In genomic region chr6:34353658-34354353, GRCm38 (mm10) we compare ENCODE assay signal across 8 mouse cellular contexts. TPM values are rescaled to one million over a fixed set of nuclear protein-coding genes. Genes with fewer than 3 reads are reported as not detected.
DNase-seq lines count a peak whose midpoint lies in the region; ATAC-seq and TF ChIP-seq lines count a peak whose summit lies in the region.

Gene Akr1b8 (plus strand): TSS chr6:34354119.

- H3K9ac ChIP-seq in ES-E14 (ENCODE audit: insufficient read depth, low read depth, low read length, poor library complexity, severe bottlenecking): no peak within 1 kb of the TSS
- H3K9ac ChIP-seq in embryonic facial prominence, embryonic 11.5 days (replicated peaks; ENCODE audit: low read length): no peak within 1 kb of the TSS; the same call in 1 of the 2 replicates
- H3K9ac ChIP-seq in hindbrain, embryonic 13.5 days: 0 out of 2 replicates have a peak within 1 kb of the TSS, but pooled peaks have one; percentile 36

- no peaks in the 10 kb centered on the region for H3K27me3 ChIP-seq in embryonic facial prominence, embryonic 11.5 days (ENCODE audit: control insufficient read depth, insufficient read depth, low read length)
- no peaks in the 10 kb centered on the region for H3K27me3 ChIP-seq in hindbrain, embryonic 13.5 days
- H3K27me3 ChIP-seq in midbrain, embryonic 10.5 days (ENCODE audit: low read depth, poor library complexity, severe bottlenecking): no peaks in the 10 kb centered on the region

- DNase-seq in ES-E14 (ENCODE audit: low read depth, low spot score): no peak
- DNase-seq in adrenal gland, adult 2 months: peak; percentile 63
- peak; percentile 23 for DNase-seq in embryonic facial prominence, embryonic 11.5 days (ENCODE audit: low spot score)
- DNase-seq in midbrain, embryonic 10.5 days (ENCODE audit: low spot score): peak; percentile 27
- DNase-seq in right cerebral cortex, postnatal 25 days: no peak
- DNase-seq in spleen, postnatal 4 days (ENCODE audit: low spot score in 2 of 2): no peak
- no peak for DNase-seq in left cerebral cortex, adult 11 months (ENCODE audit: low spot score)

- peak within 1 kb of the TSS; percentile 37 for H3K4me2 ChIP-seq in embryonic facial prominence, embryonic 11.5 days (ENCODE audit: low read depth, low read length)
- H3K4me2 ChIP-seq in hindbrain, embryonic 13.5 days: peak within 1 kb of the TSS; percentile 49

- H3K9me3 ChIP-seq in ES-E14 (ENCODE audit: control insufficient read depth, insufficient read depth, low read depth, low read length): no peaks in the 10 kb centered on the region
- no peaks in the 10 kb centered on the region for H3K9me3 ChIP-seq in embryonic facial prominence, embryonic 11.5 days (replicated peaks; ENCODE audit: control insufficient read depth, low read length)
- no peaks in the 10 kb centered on the region for H3K9me3 ChIP-seq in hindbrain, embryonic 13.5 days
- no peaks in the 10 kb centered on the region for H3K9me3 ChIP-seq in midbrain, embryonic 10.5 days (replicated peaks)

- WGBS in embryonic facial prominence, embryonic 11.5 days: 14% methylated on average over 16 of the region's 16 CpGs
- 15% methylated on average over 16 of the region's 16 CpGs for WGBS in hindbrain, embryonic 13.5 days
- WGBS in midbrain, embryonic 10.5 days: 16% methylated on average over 16 of the region's 16 CpGs

- no peak within 1 kb of the TSS for H3K27ac ChIP-seq in ES-E14 (ENCODE audit: insufficient read depth, low read depth, low read length, poor library complexity, severe bottlenecking)
- no peak within 1 kb of the TSS for H3K27ac ChIP-seq in embryonic facial prominence, embryonic 11.5 days (replicated peaks; ENCODE audit: low read depth, low read length)
- H3K27ac ChIP-seq in hindbrain, embryonic 13.5 days: no peak within 1 kb of the TSS
- H3K27ac ChIP-seq in midbrain, embryonic 10.5 days (replicated peaks): peak within 1 kb of the TSS; percentile 82

- H3K36me3 ChIP-seq in ES-E14 (ENCODE audit: control insufficient read depth, insufficient read depth, low read length, poor library complexity, severe bottlenecking): no peaks in the 10 kb centered on the region
- no peaks in the 10 kb centered on the region for H3K36me3 ChIP-seq in embryonic facial prominence, embryonic 11.5 days (replicated peaks; ENCODE audit: control insufficient read depth, insufficient read depth, low read depth, low read length)
- H3K36me3 ChIP-seq in hindbrain, embryonic 13.5 days: no peaks in the 10 kb centered on the region
- no peaks in the 10 kb centered on the region for H3K36me3 ChIP-seq in midbrain, embryonic 10.5 days

- peaks cover 0 to 8% of the 10 kb centered on the region in 2 experiments; a peak in 2 of 4 replicates for H3K4me1 ChIP-seq in ES-E14 (ENCODE audit: control insufficient read depth in 2 of 2, insufficient read depth in 2 of 2, low read length in 2 of 2, poor library complexity in 1 of 2)
- H3K4me1 ChIP-seq in embryonic facial prominence, embryonic 11.5 days (ENCODE audit: control insufficient read depth, insufficient read depth, low read length): no peaks in the 10 kb centered on the region
- H3K4me1 ChIP-seq in hindbrain, embryonic 13.5 days (replicated peaks): 0 out of 2 replicates have a peak, but pooled peaks cover 4% of the 10 kb centered on the region
- peaks cover 19% of the 10 kb centered on the region for H3K4me1 ChIP-seq in midbrain, embryonic 10.5 days

- in situ Hi-C loops in ES-E14 (cut with MboI; ENCODE audit: low sequenced_read_pairs in 2 of 2, unreplicated experiment in 2 of 2): no loop called here

- peak within 1 kb of the TSS in 1 of 2 experiments; percentile 45; a peak in 1 of 4 replicates for H3K4me3 ChIP-seq in ES-E14 (ENCODE audit: insufficient read depth in 1 of 2, low read depth in 1 of 2, low read length in 2 of 2, poor library complexity in 1 of 2, severe bottlenecking in 1 of 2)
- peak within 1 kb of the TSS; percentile 18; the same call in 1 of the 2 replicates for H3K4me3 ChIP-seq in embryonic facial prominence, embryonic 11.5 days (ENCODE audit: low read depth, low read length)
- H3K4me3 ChIP-seq in hindbrain, embryonic 13.5 days: peak within 1 kb of the TSS; percentile 27
- peak within 1 kb of the TSS; percentile 47 for H3K4me3 ChIP-seq in midbrain, embryonic 10.5 days

- ATAC-seq in embryonic facial prominence, embryonic 11.5 days (replicated peaks; ENCODE audit: insufficient number of reproducible peaks, low FRiP score, low TSS enrichment, low read depth): no peak; the same call in 1 of the 2 replicates
- 0 out of 2 replicates have a peak, but pooled peaks have one; percentile 28 for ATAC-seq in hindbrain, embryonic 13.5 days (ENCODE audit: low FRiP score)

TF ChIP-seq in ES-E14, 5 proteins besides CTCF, POLR2A, EP300 and RAD21:
- TF ChIP-seq ZNF384 (IDR thresholded peaks at IDR 0.05; ENCODE audit: low read depth, low read length) (no peak), MAFK (IDR thresholded peaks at IDR 0.05; ENCODE audit: insufficient read depth, low read depth, low read length) (no peak), ZC3H11A (IDR thresholded peaks at IDR 0.05; ENCODE audit: borderline replicate concordance, low read depth, low read length) (no peak), HCFC1 (IDR thresholded peaks at IDR 0.05; ENCODE audit: borderline replicate concordance, insufficient read depth, low read length) (no peak), CHD2 (IDR thresholded peaks at IDR 0.05; ENCODE audit: low read depth, low read length) (no peak)

RNA-seq across cellular contexts. Expression of gene Akr1b8, which starts in this region (rescaled TPM):
- total RNA-seq in ES-E14 (2012; rRNA removed): 12.3 and 25.1 TPM in 2 replicates
- total RNA-seq in adrenal gland, adult 2 months (2021): 100 to 1,000 TPM; 267 to 269 TPM
- polyA plus RNA-seq in adrenal gland, adult 2 months (2012; rRNA removed): 20.2 and 28.5 TPM in 2 replicates
- polyA plus RNA-seq in embryonic facial prominence, embryonic 11.5 days (2014; fragmentation: Nextera tagmentation; extraction: Ambion mirVana): 20.5 and 21.4 TPM in 2 replicates
- polyA plus RNA-seq in hindbrain, embryonic 13.5 days (2015; fragmentation: Nextera tagmentation; extraction: Ambion mirVana): 7.7 and 9.7 TPM in 2 replicates
- 16.5 and 19.4 TPM in 2 replicates for polyA plus RNA-seq in midbrain, embryonic 10.5 days (2016; fragmentation: Nextera tagmentation; extraction: Ambion mirVana)

Comparison
In these comparisons a context has a peak if more than half of its experiments do, and no peak if none do; other contexts are left out.
1. RNA of gene Akr1b8 (total RNA-seq): 267 to 269 TPM in adrenal gland, adult 2 months; 12.3 to 25.1 TPM in ES-E14; every median in the first group is over 10 times any median in the second.
2. DNase-seq: peak in adrenal gland, adult 2 months (single experiment), embryonic facial prominence, embryonic 11.5 days (single experiment) and midbrain, embryonic 10.5 days (single experiment); none in ES-E14 (single experiment), right cerebral cortex, postnatal 25 days (single experiment), spleen, postnatal 4 days (0 of 2) and left cerebral cortex, adult 11 months (single experiment).